Mouse (Mus musculus) layer of hippocampus, postnatal 36 days (tissue): ENCODE results near the gene Bloc1s1. TPM values are rescaled to one million over a fixed set of nuclear protein-coding genes. Genes with fewer than 3 reads are reported as not detected.

ENCODE experiments used
- DNase-seq, 2 experiments: peaks; one replicate each; pipeline ENCODE4 v3.0.0; 2022
- total RNA-seq, 2 experiments: library from RNA; stranded (reverse); gene quantifications; 2 replicates each; pipeline ENCODE4 v1.2.3; 2021

Gene Bloc1s1
- total RNA-seq = 10 to 100 TPM; 92.9 to 94.1 TPM

DNA sequence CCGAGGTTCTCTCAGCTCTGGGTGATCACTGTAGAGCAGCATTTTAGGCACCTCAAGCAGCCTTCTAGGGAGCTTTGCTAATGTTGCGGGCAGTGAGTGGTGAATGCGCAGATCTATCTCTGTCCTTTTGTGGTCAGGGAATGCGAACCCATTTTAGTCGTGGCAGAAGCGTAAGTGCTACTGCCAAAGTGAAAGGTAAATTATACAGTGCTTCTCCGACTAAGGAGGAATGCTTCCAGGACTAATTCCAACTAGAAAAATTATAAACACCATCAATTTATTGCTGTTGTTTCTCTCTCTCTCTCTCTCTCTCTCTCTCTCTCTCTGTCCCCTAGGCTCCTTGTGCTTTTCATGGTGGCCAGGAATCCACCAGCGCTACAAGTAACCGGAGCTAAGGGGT is at the start of gene Bloc1s1:
Gene Bloc1s1, minus strand, starts transcription at position 101 of the 400 bp plus-strand sequence.
- no peak for DNase-seq

DNA sequence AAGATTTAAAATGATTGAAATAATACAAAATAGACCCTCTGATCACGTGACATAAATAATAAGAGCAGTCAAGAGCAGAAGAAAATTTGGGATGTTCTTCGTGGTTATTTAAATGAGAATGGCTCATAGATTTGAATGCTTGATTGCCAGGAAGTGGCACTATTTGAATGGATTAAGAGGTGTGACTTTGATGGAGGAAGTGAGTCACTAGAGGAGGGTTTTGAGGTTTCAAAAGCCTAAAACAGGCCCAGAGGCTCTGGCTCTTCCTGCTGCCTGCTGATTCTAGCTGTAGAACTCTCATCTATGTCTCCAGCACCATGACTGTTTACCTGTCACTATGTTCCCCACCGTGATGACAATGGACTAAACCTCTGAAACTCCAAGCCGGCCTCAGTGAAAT is 49.0 kb upstream of the Bloc1s1 start:
- no peak for DNase-seq

DNA sequence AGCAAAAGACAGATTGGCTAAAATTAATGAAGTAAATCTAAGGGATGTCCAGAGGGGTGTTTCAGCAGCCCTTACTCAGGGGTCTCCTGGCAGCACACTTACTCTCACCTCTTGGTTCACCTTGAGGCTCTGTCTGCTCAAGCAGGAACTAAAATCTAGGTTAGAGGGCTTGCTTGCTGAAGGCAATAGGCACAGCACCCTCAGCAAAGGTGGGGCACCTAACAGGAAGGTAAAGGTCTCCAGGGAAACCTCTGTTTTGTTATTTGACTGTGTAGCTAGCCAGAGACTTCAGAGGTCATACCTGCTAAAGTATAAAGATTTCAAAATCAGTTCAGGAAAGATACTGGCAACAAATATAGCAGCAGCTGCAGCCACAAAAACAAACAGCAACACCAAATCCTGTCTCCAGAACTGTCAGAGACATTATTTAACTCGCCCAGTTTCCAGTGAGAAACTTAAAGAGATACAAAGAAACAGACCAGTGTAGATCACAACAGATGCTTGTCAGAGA is 47.0 kb upstream of the Bloc1s1 start:
- DNase-seq = no peak

DNA sequence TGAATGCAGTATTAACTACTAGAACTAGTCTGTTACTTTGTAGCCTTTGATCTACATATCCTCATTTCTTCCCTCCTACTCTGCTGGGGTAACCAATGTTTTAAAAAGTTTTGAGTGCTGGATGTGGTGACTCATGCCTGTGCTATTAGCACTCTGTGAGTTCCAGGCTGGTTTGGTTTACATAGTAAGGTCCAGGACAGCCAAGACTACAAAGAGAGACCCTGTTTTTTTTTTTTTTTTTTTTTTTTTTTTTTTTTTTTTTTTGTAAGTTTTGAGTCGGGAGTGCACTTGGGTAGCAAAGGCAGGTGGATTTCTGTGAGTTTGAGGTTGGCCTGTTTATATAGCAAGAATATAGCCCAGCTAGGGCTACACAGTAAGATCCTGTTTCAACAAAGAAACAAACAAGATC is 44.5 kb upstream of the Bloc1s1 start:
- DNase-seq = no peak

DNA sequence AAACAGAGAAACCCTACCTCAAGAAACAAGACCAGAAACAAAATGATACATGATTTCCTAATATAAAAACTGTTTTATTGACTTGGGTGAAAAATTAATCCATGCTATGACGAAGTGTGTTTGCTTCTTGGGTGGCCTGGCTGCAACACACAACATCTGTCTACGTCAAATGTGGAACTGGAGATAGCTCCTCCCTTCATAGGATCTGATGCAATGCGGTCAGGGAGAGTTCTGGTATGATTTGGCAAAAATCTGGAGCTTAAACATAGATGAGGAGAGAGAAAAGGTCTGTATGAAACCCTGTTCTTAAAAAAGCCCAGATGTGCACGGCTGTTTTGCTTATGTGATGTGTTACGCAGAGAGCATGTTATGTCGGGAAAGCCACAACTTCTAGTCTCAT is 42.0 kb upstream of the Bloc1s1 start:
- no peak for DNase-seq

DNA sequence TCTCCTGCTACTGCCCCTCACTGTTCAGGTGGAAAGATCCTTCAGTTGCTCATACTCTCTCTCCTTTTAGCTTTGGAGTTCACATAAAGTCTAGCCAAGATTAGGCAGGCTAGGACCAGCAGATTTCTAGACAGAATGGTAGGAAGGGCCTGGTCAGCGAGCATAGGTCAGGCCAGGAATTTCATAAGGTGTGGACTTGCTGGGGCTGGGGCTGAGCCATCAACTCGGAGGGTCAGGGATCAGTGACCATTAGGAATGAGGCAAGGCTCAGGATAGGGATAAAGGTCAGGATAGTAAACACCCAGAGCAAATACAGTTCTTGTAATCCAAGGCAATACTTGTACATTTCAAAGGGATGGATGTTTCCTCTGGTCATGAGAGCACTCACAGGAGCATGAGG is 41.1 kb upstream of the Bloc1s1 start:
- DNase-seq = no peak

DNA sequence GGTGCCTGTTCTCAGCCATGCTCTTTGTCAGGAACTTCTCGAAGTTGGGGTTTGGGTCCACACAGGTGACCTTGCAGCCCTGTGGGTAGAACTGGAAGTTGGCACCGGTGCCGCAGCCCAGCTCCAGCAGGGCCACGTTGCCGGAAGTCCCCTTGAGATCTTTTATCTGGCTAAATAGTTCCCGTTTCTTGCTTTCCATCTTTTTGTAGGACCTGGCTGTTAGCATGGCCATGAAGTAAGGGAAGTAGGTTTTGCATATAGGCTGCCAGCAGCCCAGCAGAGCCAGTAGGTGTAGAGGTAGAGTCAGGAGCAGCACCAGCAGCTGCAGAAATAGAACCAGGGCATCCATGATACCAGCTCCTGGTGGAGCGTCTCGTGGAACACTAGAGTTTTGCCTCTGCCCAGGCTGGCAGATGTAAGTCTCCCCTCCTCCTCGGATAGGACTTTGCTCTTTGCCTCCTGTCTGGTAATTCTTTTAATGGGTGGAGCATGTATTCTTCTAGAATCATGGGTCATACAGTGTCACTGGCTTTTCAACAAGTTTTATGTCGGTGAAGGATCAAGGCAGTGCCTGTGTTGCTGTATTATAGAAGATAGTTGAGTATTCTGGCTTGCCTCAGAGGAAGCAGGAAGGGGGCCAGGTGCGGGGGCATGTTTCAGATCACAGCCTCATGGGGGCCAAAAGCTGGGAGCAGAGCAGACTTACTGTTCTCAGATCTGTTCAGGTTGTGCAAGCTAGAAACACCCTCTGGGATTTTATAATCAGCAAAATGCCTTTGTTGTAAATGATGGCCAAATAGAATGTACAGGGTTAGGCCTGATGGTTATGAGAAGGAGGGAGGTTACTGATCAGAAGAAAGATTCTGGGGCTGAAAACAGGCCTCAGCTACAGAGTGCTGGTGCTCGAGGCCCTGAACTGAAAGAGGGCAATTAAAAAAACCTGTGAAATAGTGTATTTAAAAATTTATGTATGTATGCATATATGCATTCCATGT is 37.1 kb upstream of the Bloc1s1 start, which contains the start of gene Mettl7b:
Gene Mettl7b, minus strand, starts transcription at position 399 of the 995 bp plus-strand sequence.
- peak in 1 of 2 experiments; percentile 15 for DNase-seq

DNA sequence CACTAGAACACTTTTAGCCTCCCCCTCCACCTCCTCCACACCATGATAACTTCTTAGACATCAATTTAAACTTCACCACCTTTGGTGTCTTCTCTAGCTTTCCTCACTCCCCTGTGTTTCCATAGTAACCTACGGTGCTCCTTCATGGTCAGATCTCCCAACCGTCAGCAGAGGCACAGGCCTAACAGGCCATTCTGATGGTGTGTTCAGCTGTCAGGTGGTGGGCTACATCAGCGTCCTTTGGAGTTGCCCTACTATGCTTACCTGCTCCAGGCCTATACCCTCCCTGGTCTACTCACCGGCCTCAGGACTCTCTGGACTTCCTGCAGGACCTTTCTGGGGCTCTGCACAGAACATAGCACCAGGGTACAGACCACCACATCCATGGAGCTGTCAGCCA is 36.3 kb upstream of the Bloc1s1 start:
- DNase-seq = no peak

DNA sequence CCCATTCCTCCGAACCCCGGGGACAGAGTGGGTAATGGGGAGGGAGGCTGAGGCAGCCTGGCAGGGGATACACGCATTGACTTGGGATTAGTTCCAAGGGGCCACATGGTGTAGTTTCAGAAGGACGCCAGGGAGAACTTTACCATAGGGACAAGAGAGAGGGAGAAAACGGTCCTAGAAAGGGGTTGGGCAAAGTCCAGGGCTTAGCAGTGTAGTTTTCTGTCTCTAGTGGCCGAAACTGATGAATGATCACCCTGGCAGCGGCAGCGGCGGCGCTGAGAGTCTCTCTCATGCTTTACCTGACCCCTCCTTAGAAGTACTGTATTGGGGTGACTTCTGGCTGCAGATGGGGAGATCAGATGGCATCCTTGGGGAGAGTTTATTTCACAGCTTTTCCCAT is 34.5 kb upstream of the Bloc1s1 start:
- DNase-seq = no peak

DNA sequence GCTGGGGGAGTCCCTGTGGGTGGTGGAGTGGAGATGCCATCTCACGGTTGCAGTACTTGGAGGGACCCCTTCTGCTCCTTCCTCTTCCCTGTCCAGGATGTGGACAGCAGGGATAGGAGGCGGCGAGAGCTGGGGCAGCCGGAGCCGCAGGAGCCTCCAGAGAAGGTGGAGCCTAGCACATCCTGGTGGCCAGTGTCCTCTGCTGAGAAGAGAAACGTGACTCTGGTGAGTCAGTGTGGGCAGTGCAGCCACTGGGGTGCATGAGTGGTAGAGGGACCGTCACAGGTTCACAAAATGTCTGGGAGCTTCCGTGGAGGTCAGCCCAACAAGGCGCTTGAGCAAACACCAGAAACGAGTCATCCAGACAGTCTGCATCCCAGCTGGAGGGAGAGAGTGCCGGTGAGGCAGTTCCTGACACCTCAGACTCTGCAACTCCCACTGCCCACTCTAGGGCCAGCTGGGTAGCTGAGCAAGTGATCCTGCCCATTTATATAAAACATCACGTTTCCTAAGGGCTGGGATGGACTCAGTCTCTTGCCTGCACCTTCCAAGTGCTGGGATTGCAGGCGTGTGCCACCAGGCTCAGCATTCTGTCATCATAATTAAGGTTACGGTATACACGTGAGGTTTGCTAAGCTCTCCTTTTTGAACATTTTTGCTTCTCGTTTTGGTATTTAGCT is 26.5 kb upstream of the Bloc1s1 start:
- no peak for DNase-seq

DNA sequence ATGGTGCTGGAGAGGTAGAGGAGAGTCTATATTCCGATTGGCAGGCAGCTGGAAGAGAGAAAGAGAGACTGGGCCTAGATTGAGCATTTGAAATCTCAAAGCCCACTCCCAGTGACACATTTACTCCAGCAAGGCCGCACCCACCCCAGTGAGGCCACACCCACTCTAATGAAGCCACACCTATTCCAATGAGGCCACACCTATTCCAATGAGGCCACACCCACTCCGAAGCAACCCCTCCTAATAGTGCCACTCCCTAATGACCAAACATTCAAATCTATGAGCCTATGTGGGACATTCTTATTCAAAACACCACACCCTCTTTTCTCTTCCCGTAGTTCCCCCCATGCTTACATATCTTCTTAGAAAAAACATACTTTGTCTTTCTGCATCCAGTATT is 23.7 kb upstream of the Bloc1s1 start:
- no peak for DNase-seq

DNA sequence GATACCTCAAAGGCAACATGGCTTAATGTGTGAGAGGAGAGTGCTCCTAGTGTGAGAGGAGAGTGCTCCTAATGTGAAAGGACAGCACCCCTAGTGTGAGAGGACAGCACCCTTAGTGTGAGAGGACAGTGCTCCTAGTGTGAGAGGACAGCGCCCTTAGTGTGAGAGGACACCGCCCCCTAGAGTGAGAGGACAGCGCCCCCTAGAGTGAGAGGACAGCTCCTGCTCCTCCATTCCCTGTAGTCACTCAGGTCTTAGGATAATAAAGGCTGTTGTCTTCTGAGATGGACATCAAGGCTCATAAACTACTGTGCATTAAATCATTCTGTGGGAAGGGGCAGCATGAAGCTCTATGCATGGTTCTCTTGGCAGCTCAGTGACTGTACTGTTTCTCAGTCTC is 21.8 kb upstream of the Bloc1s1 start:
- DNase-seq = peak in 1 of 2 experiments; percentile 32

DNA sequence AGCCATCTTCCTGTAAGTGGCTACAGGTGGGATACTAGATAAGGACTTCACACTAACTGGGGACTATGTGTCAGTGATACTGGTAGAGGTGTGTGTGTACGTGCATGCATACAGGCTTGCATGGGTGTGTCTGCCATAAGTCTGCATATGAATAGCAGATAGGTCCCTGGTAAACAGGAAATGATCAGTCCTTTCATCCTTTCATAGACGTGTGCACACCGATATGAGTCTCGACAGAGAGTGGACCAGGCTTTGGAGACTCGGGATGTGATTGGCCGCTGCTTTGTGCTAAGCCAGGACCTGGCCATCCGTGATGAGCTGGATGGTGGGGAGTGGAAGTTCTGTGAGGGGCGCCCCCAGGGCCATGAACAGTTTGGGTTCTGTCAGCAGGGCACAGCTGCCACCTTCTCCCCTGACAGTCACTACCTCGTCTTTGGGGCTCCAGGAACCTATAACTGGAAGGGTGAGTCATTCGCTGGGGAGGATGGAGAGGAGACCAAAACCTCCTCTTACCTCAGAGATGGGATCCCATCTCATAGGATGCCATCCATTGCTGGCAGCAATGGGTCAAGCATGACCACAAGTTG is 16.7 kb upstream of the Bloc1s1 start:
- DNase-seq = no peak

DNA sequence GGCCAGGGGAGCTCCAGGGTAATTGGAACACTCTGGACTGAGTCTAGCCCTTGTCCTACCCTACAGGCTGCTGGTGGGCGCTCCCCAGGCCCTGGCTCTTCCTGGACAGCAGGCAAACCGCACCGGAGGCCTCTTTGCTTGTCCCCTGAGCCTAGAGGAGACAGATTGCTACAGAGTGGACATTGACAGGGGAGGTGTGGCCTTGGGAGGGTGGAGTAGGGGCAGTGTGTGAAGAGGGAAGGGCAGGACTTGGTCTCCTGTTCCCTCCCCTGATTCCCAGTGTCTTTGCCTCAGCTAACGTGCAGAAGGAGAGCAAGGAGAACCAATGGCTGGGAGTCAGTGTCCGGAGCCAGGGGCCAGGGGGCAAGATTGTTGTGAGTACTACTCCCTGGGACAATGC is 15.1 kb upstream of the Bloc1s1 start:
- DNase-seq = no peak

DNA sequence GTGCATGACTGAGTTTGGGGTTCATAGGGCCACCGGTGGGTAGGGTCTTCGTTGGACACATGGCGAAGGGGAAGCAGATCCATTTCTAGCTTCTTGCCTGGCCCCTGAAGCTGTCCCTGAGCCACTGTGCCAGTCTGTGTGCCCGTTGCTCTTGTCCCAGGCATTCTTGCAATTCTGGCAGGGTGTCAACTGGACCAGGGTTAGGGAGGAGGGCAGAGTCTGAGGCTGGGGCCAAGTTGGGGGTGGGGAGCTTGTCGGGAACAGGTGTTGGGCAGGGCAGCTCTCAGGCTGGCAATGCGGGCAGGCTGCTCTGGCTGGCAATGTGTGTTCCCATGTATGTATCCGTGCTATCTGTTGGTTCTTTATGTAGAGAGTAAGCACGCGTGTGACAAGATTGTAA is 14.6 kb upstream of the Bloc1s1 start:
- no peak for DNase-seq

DNA sequence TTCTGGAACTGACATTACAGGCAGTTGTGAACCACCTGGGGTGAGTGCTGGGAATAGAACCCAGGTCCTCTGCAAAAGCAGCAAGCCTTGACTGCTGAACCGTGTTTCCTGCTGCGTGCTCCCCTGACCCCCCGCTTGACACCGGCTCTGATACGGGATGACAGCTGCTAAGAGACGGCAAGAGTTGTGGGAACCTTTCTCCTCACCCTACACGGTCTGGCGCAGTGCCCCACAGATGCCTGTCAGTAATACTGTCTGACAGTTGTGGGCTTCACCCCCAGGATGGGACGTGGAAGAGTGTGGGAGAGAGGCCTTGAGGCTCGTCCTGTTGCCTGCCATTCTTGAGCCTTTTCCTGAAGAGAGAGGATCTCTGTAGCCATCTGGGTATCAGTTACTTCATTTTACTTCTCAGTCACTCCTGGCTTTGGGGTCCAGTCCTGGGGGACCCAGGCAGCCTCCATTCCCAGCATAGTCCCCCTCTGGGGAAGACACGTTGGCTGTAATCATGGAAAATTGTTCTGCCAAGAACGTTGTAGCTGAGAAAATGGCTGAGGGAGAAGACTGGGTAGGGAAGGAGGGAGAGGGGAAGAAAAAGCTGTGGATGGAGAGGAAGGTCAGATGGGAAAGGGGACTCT is 14.0 kb upstream of the Bloc1s1 start:
- DNase-seq = no peak

DNA sequence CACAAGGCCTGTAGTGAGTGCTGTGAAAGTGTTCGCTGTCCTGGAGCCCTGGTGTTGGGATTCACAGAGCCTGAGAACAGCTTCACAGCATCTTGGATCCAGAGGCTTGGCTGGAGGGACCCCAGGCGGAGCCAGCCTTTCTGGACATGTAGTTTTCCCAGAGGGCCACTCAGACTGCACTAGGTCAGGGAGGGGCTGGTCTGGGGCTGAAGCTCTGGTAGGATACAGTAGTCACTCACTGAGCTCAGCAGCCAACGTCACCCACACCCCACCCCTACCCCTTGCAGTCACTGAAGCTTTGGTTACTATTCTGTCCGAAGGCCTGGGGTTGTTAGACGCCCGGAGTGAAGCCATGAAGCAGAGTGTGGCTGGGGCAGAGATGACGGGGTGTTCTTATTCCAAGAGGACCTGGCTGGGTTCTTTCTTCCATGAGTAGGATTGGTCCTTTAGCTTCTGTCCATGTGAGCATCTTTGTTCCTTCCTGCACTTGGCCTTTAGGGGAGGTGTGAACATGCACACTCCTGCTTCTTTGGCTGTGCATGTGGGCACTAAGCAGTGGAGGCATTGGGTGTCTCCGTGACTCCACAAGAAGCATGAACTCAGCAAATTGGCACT is 12.1 kb upstream of the Bloc1s1 start:
- no peak for DNase-seq

DNA sequence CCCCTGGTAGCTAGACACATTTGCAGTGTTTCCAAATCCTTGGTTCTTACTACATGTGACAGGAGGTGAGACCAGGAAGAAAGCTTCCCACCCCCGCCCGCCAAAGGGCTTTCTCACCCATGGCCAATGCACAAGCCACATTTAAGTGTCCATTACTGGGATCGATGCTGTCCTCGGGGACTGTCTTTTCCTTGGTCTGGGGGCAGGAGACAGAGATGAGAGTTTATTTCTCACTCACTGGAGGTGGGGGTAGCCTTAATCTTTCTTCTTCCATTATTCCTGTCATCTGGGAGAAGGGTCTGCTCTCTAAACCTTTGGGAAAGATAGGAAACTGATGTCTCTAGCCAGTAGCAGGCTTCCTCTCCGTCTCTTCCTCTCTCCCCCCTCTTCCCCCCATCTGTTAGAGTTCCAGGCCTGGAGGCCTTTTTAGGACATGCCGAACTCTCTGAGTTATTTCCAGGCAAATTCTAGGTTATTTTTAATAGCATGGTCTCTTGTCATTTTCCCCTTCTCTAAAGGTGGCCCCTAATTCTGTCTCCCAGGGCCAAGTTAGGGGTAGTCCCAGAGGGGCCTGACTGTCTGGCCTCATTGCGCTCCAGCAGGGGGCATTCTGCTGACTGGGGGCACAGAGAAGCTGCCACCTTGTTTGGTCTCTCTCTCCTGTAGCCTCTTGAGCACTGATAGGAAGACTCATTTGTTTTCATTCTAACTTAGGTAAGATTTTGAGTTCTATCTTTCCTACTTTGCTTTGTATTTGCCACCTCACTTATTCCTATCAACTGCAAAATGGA is 11.4 kb upstream of the Bloc1s1 start:
- no peak for DNase-seq

DNA sequence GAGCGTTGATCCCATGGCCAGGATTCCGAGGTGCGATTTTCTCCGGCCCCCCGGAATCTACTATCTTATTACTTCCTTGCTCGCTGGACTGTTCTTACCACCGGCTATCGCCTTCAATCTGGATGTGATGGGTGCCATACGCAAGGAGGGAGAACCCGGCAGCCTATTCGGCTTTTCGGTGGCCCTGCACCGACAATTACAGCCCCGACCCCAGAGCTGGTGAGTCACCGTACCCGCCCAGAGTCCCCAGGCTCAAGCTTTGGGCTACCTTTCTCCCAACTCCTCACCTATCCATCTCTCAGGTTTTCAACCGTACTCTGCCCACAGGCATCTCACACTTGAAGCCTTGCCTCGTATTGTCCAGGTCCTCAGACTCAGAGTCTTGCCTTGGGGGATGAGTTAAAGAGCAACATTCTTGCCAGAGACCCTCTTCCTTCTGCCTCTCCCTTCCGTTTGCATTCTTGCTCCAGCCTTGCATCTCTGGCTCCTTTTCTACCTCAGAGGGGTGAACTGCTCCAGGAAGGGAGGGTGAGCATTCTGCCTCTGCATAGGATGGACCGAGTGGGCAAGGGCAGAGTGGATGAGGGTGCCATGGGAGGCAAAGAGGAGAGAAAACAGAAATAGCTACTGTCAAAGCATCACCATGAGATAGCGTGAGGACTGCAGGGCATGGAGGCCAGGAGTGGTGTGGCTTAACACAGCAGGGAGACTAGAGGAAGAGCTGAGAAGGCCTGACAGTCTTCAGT is 10.3 kb upstream of the Bloc1s1 start:
- no peak for DNase-seq

DNA sequence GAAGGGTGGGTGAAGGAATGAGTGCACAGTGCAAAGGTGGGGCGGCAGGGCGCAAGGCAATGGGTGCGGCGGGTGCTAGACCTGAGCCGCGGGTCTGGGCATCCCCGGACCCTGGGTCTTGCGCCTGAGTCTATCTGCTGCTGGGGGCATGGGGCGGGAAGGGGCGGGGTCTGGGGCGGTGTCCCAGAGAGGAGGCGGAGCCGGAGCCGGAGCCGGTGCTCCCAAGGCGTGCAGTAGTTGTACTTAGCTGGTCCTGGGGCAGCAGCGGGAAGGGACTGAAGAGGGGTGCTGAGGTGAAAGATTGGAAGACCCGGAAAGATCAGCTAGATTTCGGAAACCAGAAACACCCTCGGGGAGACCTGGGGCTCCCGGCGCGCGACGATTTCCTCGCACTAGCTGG is 9.7 kb upstream of the Bloc1s1 start, which contains the start of gene Itga7:
Gene Itga7, plus strand, starts transcription at position 245 of the 400 bp plus-strand sequence.
- DNase-seq = no peak
